Mouse (Mus musculus) hindbrain, embryonic 12.5 days (tissue): ENCODE data around the gene 0610040J01Rik. TPM values are rescaled to one million over a fixed set of nuclear protein-coding genes. Genes with fewer than 3 reads are reported as not detected.
A peak's percentile ranks its signal among the peaks of the same experiment; 100 is the strongest.

Experiments
- ATAC-seq: fragments of 200-750 bp; cut with Nextera tagmentation; 2 replicates; pipeline ENCODE4 v1.8.0; 2017; ENCODE audit warnings: moderate TSS enrichment; ENCODE audit not compliant: low FRiP score
- H3K27ac ChIP-seq: fragments of 300-500 bp; sonication (generic); 2 replicates; pipeline ENCODE4 v1.5.1; 2016; ENCODE audit warnings: mild to moderate bottlenecking
- H3K27me3 ChIP-seq: fragments of 300-500 bp; sonication (generic); 2 replicates; pipeline ENCODE4 v1.6.1; 2016; ENCODE audit warnings: mild to moderate bottlenecking
- H3K36me3 ChIP-seq: fragments of 300-500 bp; sonication (generic); 2 replicates; pipeline ENCODE4 v1.6.1; 2016; ENCODE audit warnings: mild to moderate bottlenecking
- H3K4me1 ChIP-seq: fragments of 300-500 bp; sonication (generic); 2 replicates; pipeline ENCODE4 v1.6.1; 2016
- H3K4me2 ChIP-seq: fragments of 300-500 bp; sonication (generic); replicated peaks from 2 replicates; pipeline ENCODE4 v1.6.1; 2016; ENCODE audit warnings: mild to moderate bottlenecking
- H3K4me3 ChIP-seq: fragments of 300-500 bp; sonication (generic); 2 replicates; pipeline ENCODE4 v1.5.1; 2016; ENCODE audit warnings: mild to moderate bottlenecking
- H3K9ac ChIP-seq: fragments of 300-500 bp; sonication (generic); 2 replicates; pipeline ENCODE4 v1.6.1; 2016; ENCODE audit warnings: mild to moderate bottlenecking, moderate library complexity
- H3K9me3 ChIP-seq: fragments of 300-500 bp; sonication (generic); replicated peaks from 2 replicates; pipeline ENCODE4 v1.6.1; 2016; ENCODE audit warnings: mild to moderate bottlenecking
- WGBS: fragments of 180-500 bp; shearing (Covaris S2); methylation state at CpG from one replicate; pipeline ENCODE4 v1.1.7; 2016; 5-methylcytosine and 5-hydroxymethylcytosine counted together
- polyA plus RNA-seq: library from polyadenylated mRNA; unstranded; fragments of >200 nt; fragmentation: Nextera tagmentation; extraction: Ambion mirVana; gene quantifications from 2 replicates; pipeline ENCODE4 v1.2.1, GENCODE M21; 2016

The 0610040J01Rik gene
- polyA plus RNA-seq, 1 experiment from 2014 or later = 4.8 TPM

DNA sequence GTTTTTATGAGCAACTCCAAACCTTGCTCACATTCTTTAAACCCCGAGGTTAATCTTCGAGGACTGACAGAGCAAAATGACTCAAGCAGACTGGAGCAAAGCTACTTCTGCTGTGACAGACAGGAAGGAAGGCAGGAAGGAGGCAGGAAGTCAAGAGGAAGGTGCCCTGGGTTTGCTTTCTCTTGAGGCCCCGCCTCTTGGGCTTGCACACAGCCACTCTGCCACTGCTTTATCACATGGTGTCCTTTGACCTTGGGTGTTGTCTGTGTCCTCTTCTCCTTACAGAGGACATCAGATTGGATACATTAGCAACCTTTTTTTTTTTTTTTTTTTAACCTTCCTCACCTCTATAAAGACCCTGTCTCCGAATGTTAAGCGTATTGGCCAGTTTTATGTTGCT lies 25.0 kb downstream of the 0610040J01Rik start:
- H3K4me2 ChIP-seq = no peak overlapping the region
- no peak overlapping the region for H3K4me3 ChIP-seq
- WGBS = 90% methylated on average over 5 of the region's 5 CpGs
- no peak overlapping the region for H3K27ac ChIP-seq
- H3K9ac ChIP-seq = no peak overlapping the region
- ATAC-seq = no peak
- no peaks in the 10 kb centered on the region for H3K4me1 ChIP-seq
- no peaks in the 10 kb centered on the region for H3K9me3 ChIP-seq
- H3K27me3 ChIP-seq = no peaks in the 10 kb centered on the region
- no peaks in the 10 kb centered on the region for H3K36me3 ChIP-seq

DNA sequence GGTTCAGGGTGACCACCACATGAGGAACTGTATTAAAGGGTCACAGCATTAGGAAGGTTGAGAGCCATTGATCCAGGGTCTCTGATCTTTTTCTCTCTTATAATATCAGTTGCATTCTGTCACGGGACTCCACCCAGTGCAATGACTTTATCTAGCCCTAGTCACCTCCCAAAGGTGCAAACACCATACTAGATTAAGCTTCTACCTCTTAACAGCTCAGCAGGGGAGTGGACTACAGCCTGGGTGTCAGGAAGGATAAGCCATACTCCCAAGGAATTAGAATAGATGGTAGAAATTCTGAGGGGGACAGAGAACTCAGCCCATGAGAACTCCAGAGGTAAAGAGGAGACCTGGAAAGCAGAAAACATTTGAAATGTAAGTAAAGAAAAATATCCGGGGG lies 25.7 kb downstream of the 0610040J01Rik start:
- Histone ChIP-seq H3K4me1 (no peaks in the 10 kb centered on the region), H3K9me3 (no peaks in the 10 kb centered on the region), H3K27ac (no peak overlapping the region), H3K4me2 (no peak overlapping the region), H3K27me3 (no peaks in the 10 kb centered on the region), H3K36me3 (no peaks in the 10 kb centered on the region), H3K9ac (no peak overlapping the region), H3K4me3 (no peak overlapping the region)
- ATAC-seq = no peak
- WGBS = 89% methylated on average over 2 of the region's 2 CpGs

DNA sequence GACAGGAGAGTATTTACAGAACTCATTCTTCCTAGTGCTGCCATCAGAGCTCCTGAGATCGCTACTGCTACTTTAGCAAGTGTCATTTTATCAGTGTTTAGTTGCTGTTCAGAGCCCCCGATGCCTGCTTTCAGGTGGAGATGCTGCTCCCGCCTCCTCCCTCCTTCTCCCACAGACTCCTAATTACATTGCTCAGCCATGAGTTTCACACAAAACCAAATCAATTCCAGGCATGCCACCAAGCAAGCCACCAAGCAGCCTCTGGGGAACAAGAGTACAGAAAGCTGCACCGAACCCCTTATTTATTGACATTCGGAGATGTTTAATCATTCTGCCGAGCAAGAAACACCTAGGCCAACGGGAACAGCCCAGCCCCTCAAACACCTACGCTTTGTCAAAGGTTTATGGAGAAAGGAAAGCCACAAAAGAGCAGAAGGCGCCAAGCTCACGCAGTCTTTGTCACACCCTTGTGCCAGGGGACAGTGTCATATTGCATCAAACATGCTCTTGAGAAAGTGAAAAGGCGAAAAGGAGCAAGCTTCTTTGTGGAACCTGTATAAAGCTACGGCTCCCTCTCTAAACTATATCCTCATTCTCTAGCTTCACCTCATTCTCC lies 27.7 kb downstream of the 0610040J01Rik start:
- no peak for ATAC-seq

DNA sequence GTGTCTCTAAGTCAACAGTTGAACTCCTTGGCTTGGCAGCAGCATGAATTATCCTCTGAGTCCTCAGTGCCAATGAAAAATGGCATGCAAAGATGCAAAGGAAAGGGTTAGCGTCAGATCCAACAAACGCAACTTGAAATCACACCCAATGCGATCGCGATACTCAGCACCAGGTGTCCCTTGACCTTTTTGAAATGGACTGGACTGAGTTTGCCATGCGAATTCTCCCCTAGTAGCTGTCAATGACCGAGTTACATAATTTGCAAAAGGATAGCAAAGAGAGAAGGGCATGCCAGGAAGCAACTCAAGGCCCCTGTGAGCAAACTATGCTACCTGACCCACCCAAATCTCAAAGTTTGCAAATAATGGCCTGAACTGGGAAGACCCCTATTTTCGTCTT lies 34.9 kb downstream of the 0610040J01Rik start:
- Histone ChIP-seq H3K36me3 (no peaks in the 10 kb centered on the region), H3K9ac (no peak overlapping the region), H3K4me2 (no peak overlapping the region), H3K27me3 (no peaks in the 10 kb centered on the region), H3K27ac (no peak overlapping the region), H3K4me3 (no peak overlapping the region), H3K9me3 (peaks cover 6% of the 10 kb centered on the region), H3K4me1 (no peaks in the 10 kb centered on the region)
- 90% methylated on average over 8 of the region's 8 CpGs for WGBS
- no peak for ATAC-seq

More for the DNA sequence above, 27.7 kb downstream of the 0610040J01Rik start:
- Histone ChIP-seq H3K4me1 (no peaks in the 10 kb centered on the region), H3K9ac (no peak overlapping the region), H3K4me2 (no peak overlapping the region), H3K4me3 (no peak overlapping the region), H3K27ac (no peak overlapping the region), H3K36me3 (no peaks in the 10 kb centered on the region), H3K9me3 (no peaks in the 10 kb centered on the region), H3K27me3 (no peaks in the 10 kb centered on the region)
- WGBS = 75% methylated on average over 12 of the region's 12 CpGs

DNA sequence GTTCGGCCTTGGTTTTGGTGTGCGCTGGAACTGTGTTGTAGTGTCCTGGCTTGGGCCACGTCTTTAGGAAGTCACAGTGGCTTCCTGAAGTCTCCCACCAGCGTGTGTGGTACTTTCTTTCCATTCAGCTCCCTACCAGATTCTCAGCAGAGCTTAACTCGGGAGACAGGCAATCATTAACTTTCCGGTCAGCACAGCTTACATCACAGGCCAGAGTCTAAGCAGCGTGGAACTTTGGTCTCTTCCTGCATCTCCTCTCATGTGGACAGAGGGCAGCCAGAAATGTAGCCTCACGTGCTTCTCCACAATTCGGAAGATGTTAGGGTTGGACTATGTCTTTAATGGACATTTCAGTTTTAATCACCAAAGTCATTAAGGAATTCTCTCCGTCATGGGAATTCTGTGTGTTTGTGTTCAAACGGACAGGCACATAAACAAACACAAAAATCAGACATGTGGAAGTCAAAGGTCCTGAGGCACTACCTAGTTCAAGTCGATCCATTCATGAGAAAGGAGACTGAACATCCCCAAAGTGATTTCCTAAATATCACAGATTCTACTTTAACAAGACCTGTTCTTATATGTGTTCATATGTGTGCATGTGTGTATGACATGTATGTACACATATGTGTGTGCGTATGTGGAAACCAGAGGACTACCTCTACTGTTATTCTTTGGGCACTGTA lies 35.5 kb downstream of the 0610040J01Rik start:
- Histone ChIP-seq H3K4me3 (no peak overlapping the region), H3K9me3 (peaks cover 6% of the 10 kb centered on the region), H3K27me3 (no peaks in the 10 kb centered on the region), H3K4me2 (no peak overlapping the region), H3K9ac (no peak overlapping the region), H3K27ac (no peak overlapping the region), H3K4me1 (no peaks in the 10 kb centered on the region), H3K36me3 (no peaks in the 10 kb centered on the region)
- ATAC-seq = no peak
- 87% methylated on average over 13 of the region's 13 CpGs for WGBS

DNA sequence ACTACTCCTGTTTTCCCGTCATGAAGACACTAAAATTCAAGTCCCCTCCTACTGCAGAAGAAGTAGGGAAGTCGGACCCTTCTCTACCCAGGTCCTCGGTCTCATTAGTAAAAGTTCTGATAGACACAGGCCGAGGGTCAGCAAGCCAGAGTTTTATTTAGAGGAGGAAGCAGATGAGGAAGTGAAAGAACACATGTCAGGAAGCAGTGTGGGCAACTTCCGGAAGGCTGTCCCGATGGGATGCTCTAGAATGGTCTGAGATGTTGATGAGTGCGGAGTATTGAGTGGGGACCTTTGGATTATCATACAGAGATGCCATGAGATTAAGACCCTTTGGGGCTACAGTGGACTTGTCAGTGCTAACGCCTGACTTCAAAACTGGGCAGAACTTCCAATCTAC lies 46.7 kb downstream of the 0610040J01Rik start:
- Histone ChIP-seq H3K4me2 (no peak overlapping the region), H3K4me1 (no peaks in the 10 kb centered on the region), H3K27me3 (0 out of 2 replicates have a peak, but pooled peaks cover 4% of the 10 kb centered on the region), H3K4me3 (no peak overlapping the region), H3K36me3 (no peaks in the 10 kb centered on the region), H3K9ac (no peak overlapping the region), H3K27ac (no peak overlapping the region), H3K9me3 (no peaks in the 10 kb centered on the region; the same call in 1 of the 2 replicates)
- WGBS = 91% methylated on average over 8 of the region's 8 CpGs
- ATAC-seq = no peak

DNA sequence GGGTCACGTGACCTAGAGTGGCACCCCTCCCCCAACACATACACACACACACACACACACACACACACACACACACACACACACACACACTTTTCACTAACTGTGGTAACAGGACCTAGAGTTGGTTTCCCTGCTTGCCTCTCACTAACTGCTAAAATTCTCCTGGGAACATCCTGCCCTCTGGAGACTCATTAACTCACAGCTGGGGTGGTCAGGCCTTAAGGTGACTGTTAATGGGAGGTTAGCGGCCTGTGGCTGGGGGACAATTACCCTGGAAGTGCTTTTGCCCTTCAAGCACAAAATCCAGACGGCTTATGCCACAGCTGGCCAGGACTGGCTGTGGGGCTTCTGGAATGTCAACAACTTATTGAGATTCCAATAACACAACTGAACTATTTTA lies 55.3 kb downstream of the 0610040J01Rik start:
- WGBS = 27% methylated on average over 3 of the region's 3 CpGs
- ATAC-seq = no peak
- Histone ChIP-seq H3K27me3 (no peaks in the 10 kb centered on the region), H3K4me1 (peaks cover 7% of the 10 kb centered on the region), H3K27ac (no peak overlapping the region), H3K9ac (no peak overlapping the region), H3K36me3 (no peaks in the 10 kb centered on the region), H3K9me3 (no peaks in the 10 kb centered on the region), H3K4me3 (no peak overlapping the region), H3K4me2 (no peak overlapping the region)

DNA sequence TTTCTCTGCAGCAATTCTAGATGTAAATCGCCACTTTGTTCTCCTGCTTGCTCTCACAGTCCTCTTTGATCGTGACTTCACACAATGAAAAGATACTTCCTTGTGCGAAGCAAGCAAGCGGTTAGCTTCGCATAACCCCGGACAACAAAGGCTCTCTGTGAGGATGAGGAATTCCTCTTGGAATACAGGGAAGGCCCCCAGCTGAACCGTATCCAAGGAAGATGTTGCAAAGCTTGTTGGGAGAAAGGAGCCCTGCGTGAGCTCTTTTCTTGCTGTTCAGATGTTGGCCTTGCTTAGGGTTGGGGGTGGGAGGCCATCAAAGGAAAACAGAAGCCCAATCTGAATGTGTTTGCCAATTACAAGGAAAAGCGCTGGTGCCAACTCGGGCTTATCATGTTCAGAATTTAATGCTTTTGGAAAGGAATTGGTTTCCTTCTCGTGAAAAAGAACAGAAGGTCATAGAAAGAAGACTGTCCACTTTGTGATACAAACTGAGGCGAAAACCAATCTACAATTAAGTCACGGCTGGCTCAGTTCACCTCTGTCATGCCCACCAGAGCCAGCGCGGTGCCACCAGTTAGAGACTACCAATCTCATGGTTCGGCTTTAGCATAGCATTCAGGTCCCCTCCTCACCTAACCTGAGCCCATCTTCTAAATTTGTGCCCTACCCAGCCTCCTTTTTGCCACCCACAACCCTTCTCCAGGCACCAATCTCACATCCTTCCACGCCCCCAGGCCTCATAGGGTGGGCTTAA lies 60.2 kb downstream of the 0610040J01Rik start:
- Histone ChIP-seq H3K9ac (no peak overlapping the region), H3K27ac (peak overlapping the region; percentile 24), H3K4me3 (no peak overlapping the region), H3K9me3 (no peaks in the 10 kb centered on the region), H3K4me1 (peaks cover 9% of the 10 kb centered on the region), H3K27me3 (peaks cover 7% of the 10 kb centered on the region; the same call in 1 of the 2 replicates), H3K4me2 (peak overlapping the region; percentile 21; the same call in 1 of the 2 replicates), H3K36me3 (no peaks in the 10 kb centered on the region)
- peak; percentile 76 for ATAC-seq
- 33% methylated on average over 17 of the region's 17 CpGs for WGBS

DNA sequence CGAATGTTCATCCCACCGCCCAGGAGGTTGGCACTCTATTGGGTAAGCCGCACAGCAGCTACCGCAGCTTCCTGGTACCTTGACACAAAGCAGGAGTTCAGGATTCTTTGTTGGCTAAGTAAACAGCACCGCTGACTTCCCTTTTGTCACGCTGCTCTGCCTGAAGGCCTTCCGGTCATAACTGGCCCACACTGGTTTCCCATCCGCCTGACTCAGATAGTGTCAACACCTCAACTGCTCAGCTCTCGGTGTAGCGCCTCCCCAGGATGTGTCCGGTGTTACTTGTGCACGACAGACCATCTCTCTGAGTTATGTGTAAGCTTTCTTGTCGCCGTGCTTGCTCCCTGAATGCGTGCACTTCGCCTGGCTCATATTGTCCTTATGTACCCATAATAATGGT lies 62.7 kb downstream of the 0610040J01Rik start:
- Histone ChIP-seq H3K4me2 (no peak overlapping the region), H3K4me3 (no peak overlapping the region), H3K9ac (no peak overlapping the region), H3K36me3 (no peaks in the 10 kb centered on the region), H3K9me3 (no peaks in the 10 kb centered on the region), H3K27ac (no peak overlapping the region), H3K4me1 (peaks cover 7% of the 10 kb centered on the region), H3K27me3 (peaks cover 10% of the 10 kb centered on the region)
- WGBS = 60% methylated on average over 16 of the region's 16 CpGs
- ATAC-seq = no peak

DNA sequence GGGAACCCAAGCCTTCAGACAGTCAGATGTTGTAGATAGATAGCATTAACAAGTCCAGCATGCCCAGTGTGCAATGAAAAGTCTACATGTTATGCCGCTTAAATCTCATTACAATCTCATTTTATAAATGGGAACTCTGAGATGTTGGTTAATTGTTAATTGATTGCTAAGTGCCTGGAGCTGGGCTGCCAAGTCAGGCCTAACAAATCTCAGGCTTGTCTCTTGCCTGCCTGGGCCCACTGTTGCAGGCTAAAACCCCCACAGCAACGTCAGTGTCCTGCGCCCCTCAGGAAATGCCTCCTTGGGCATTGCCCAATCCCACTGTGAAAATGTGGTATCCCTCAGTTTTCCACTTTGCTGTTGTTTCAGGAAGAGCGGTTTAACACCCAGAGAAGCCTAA lies 63.9 kb downstream of the 0610040J01Rik start:
- Histone ChIP-seq H3K4me1 (peaks cover 7% of the 10 kb centered on the region), H3K4me3 (no peak overlapping the region), H3K9me3 (no peaks in the 10 kb centered on the region), H3K9ac (no peak overlapping the region), H3K27ac (no peak overlapping the region), H3K4me2 (no peak overlapping the region), H3K27me3 (peaks cover 10% of the 10 kb centered on the region), H3K36me3 (no peaks in the 10 kb centered on the region)
- WGBS = 82% methylated on average over 4 of the region's 4 CpGs
- no peak for ATAC-seq

DNA sequence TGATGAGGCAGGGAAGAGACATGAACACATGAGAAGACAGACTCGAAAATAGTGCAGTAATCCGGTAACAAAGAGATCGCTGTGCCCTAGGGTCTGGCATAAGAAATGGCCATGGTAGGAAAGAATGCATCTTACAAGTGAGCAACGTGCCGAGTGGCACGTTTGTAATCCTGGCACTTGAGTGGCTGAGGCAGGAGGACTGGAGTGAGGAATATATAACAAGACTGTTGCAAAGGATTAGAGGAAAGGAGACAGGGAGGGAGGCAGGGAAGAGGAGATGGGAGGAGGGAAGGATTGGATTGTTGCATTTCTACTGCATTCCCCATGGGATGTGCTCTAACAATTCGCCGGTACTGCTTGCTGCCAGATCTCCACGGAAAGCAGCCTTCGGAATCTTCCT lies 66.9 kb downstream of the 0610040J01Rik start:
- H3K4me2 ChIP-seq = no peak overlapping the region
- no peak overlapping the region for H3K27ac ChIP-seq
- no peaks in the 10 kb centered on the region for H3K36me3 ChIP-seq
- no peak for ATAC-seq
- WGBS = 74% methylated on average over 10 of the region's 10 CpGs
- H3K4me3 ChIP-seq = no peak overlapping the region
- peaks cover 6% of the 10 kb centered on the region for H3K27me3 ChIP-seq
- no peaks in the 10 kb centered on the region for H3K4me1 ChIP-seq
- H3K9me3 ChIP-seq = no peaks in the 10 kb centered on the region
- no peak overlapping the region for H3K9ac ChIP-seq

DNA sequence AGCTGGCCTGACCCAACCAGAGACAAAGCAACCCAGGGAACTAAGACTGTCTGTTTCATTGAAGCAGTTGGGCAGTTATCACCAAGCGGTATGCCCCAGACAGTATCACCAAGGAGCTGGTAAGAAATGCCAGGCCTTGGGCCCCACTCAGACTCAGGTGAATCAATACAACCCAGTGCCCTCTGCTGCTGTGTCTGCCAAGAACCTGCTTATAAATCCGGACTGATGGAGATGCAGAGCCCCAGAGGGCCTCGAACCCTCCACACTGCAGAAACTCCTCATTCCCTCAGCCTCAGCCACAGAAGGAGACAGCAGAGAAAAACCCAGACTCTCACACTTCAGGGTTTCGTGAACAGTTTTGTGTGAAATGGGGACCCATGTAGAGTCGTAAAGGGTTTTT lies 74.1 kb downstream of the 0610040J01Rik start:
- Histone ChIP-seq H3K4me1 (no peaks in the 10 kb centered on the region), H3K27me3 (no peaks in the 10 kb centered on the region), H3K9ac (no peak overlapping the region), H3K4me3 (no peak overlapping the region), H3K9me3 (0 out of 2 replicates have a peak, but pooled peaks cover 4% of the 10 kb centered on the region), H3K27ac (no peak overlapping the region), H3K4me2 (no peak overlapping the region), H3K36me3 (no peaks in the 10 kb centered on the region)
- 0 out of 2 replicates have a peak, but pooled peaks have one; percentile 22 for ATAC-seq
- 92% methylated on average over 5 of the region's 5 CpGs for WGBS
